ENCODE assay signal across 22 mouse cellular contexts in the genomic region with DNA sequence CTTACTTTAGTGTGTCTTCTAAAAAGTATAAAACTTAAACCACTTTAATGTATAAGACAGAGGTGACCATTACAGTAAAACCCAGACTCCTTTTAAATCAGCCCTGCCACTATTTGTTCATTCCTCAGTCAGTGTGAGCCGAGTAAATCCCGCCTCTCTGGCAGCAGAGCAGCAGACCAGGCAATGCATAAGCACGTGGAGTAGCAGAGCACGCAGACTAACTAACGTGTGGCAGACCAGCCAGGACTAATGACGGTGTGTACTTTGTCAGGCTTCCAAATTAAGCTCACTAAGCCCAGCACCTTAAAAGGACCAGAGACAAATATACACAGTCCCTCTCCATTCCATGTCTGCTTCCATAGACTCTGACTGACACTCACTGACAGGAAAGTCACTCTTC. TPM values are rescaled to one million over a fixed set of nuclear protein-coding genes. Genes with fewer than 3 reads are reported as not detected.
DNase-seq lines count a peak whose midpoint lies in the region; ATAC-seq and TF ChIP-seq lines count a peak whose summit lies in the region.
"Had no signal": no experiment of that assay in that cellular context is flagged by ENCODE, and none has a peak within 500 bp of the region (broad histone marks: within the 10 kb centered on the region; RNA-seq: fewer than 3 reads in every experiment).

No protein-coding gene starts in this region.

- TF ChIP-seq CTCF in stomach, postnatal 0 days (IDR thresholded peaks at IDR 0.05; ENCODE audit: low read depth), result no peak
- no peak for TF ChIP-seq CTCF in left cerebral cortex, adult 2 months (IDR thresholded peaks at IDR 0.05)

- H3K4me2 ChIP-seq in heart, embryonic 15.5 days, result no peak overlapping the region
- H3K4me2 ChIP-seq in heart, embryonic 11.5 days, result no peak overlapping the region
- H3K4me2 ChIP-seq in liver, embryonic 16.5 days (ENCODE audit: low read depth, low read length), result no peak overlapping the region
- no peak overlapping the region for H3K4me2 ChIP-seq in liver, embryonic 11.5 days
- H3K4me2 ChIP-seq in stomach, postnatal 0 days (replicated peaks; ENCODE audit: low read depth), result no peak overlapping the region
- H3K4me2 ChIP-seq: heart, embryonic 13.5 days; lung, embryonic 15.5 days; midbrain, embryonic 12.5 days; stomach, embryonic 15.5 days had no signal

- H3K9me3 ChIP-seq in heart, embryonic 15.5 days (replicated peaks), result no peaks in the 10 kb centered on the region
- no peaks in the 10 kb centered on the region for H3K9me3 ChIP-seq in heart, embryonic 11.5 days (replicated peaks; ENCODE audit: control insufficient read depth, low read length)
- no peaks in the 10 kb centered on the region for H3K9me3 ChIP-seq in liver, embryonic 16.5 days (replicated peaks; ENCODE audit: control insufficient read depth, low read length)
- no peaks in the 10 kb centered on the region for H3K9me3 ChIP-seq in liver, embryonic 11.5 days (ENCODE audit: control insufficient read depth, low read length)
- H3K9me3 ChIP-seq in stomach, postnatal 0 days (ENCODE audit: control insufficient read depth, low read length), result no peaks in the 10 kb centered on the region
- H3K9me3 ChIP-seq: heart, embryonic 13.5 days; limb, embryonic 10.5 days; lung, embryonic 15.5 days; midbrain, embryonic 12.5 days; stomach, embryonic 15.5 days had no signal

- peak; percentile 77 for ATAC-seq in heart, embryonic 15.5 days (replicated peaks; ENCODE audit: insufficient number of reproducible peaks, insufficient read depth, low FRiP score, low read depth)
- ATAC-seq in heart, embryonic 11.5 days (replicated peaks; ENCODE audit: insufficient number of reproducible peaks, low FRiP score, low TSS enrichment), result no peak
- peak; percentile 69; the same call in 1 of the 2 replicates for ATAC-seq in liver, embryonic 16.5 days (ENCODE audit: low read depth)
- ATAC-seq in liver, embryonic 11.5 days (replicated peaks; ENCODE audit: low FRiP score), result no peak
- ATAC-seq in stomach, postnatal 0 days (ENCODE audit: low FRiP score, low TSS enrichment), result no peak
- ATAC-seq: activated CD4-positive, CD25-positive, alpha-beta regulatory T cell, adult 4 months; hindbrain, embryonic 16.5 days had no signal

- peaks cover 44% of the 10 kb centered on the region for H3K36me3 ChIP-seq in heart, embryonic 15.5 days
- H3K36me3 ChIP-seq in heart, embryonic 11.5 days (ENCODE audit: control insufficient read depth, insufficient read depth, low read length), result peaks cover 7% of the 10 kb centered on the region
- H3K36me3 ChIP-seq in liver, embryonic 16.5 days (ENCODE audit: control insufficient read depth, insufficient read depth), result peaks cover 11% of the 10 kb centered on the region
- H3K36me3 ChIP-seq in liver, embryonic 11.5 days (ENCODE audit: control insufficient read depth, insufficient read depth, low read length), result peaks cover 7% of the 10 kb centered on the region; the same call in 1 of the 2 replicates
- peaks cover 6% of the 10 kb centered on the region; the same call in 1 of the 2 replicates for H3K36me3 ChIP-seq in stomach, postnatal 0 days (ENCODE audit: control insufficient read depth, insufficient read depth, low read length)

- H3K4me1 ChIP-seq in heart, embryonic 15.5 days (replicated peaks), result no peaks in the 10 kb centered on the region
- H3K4me1 ChIP-seq in heart, embryonic 11.5 days (ENCODE audit: control insufficient read depth, insufficient read depth, low read length), result no peaks in the 10 kb centered on the region
- H3K4me1 ChIP-seq in liver, embryonic 16.5 days (ENCODE audit: control insufficient read depth, low read depth, low read length), result peaks cover 4% of the 10 kb centered on the region
- H3K4me1 ChIP-seq in liver, embryonic 11.5 days (replicated peaks; ENCODE audit: control insufficient read depth, insufficient read depth, low read length), result no peaks in the 10 kb centered on the region
- H3K4me1 ChIP-seq in stomach, postnatal 0 days (replicated peaks; ENCODE audit: control insufficient read depth, insufficient read depth), result no peaks in the 10 kb centered on the region
- H3K4me1 ChIP-seq: heart, embryonic 13.5 days; limb, embryonic 10.5 days; lung, embryonic 15.5 days; midbrain, embryonic 12.5 days; stomach, embryonic 15.5 days had no signal

- 48% methylated on average over 6 of the region's 6 CpGs for WGBS in heart, embryonic 15.5 days
- WGBS in heart, embryonic 11.5 days (ENCODE audit: insufficient replicate concordance), result 65% methylated on average over 6 of the region's 6 CpGs
- 67% methylated on average over 6 of the region's 6 CpGs for WGBS in liver, embryonic 16.5 days (ENCODE audit: insufficient replicate concordance)
- WGBS in liver, embryonic 11.5 days, result 77% methylated on average over 6 of the region's 6 CpGs
- 38% methylated on average over 6 of the region's 6 CpGs for WGBS in stomach, postnatal 0 days

- intact Hi-C loops in left cerebral cortex, adult 2 months (cut with DNase I), result no loop called here

- peak overlapping the region; percentile 42; the same call in 1 of the 2 replicates for H3K27ac ChIP-seq in heart, embryonic 15.5 days
- H3K27ac ChIP-seq in heart, embryonic 11.5 days (ENCODE audit: low read depth, low read length), result no peak overlapping the region
- H3K27ac ChIP-seq in liver, embryonic 16.5 days (ENCODE audit: low read length), result no peak overlapping the region
- H3K27ac ChIP-seq in liver, embryonic 11.5 days (ENCODE audit: low read depth, low read length), result no peak overlapping the region
- H3K27ac ChIP-seq in stomach, postnatal 0 days (replicated peaks), result no peak overlapping the region
- no peak overlapping the region for H3K27ac ChIP-seq in left cerebral cortex, adult 2 months
- H3K27ac ChIP-seq: heart, embryonic 13.5 days; limb, embryonic 10.5 days; lung, embryonic 15.5 days; midbrain, embryonic 12.5 days; stomach, embryonic 15.5 days had no signal

- TF ChIP-seq EP300 in stomach, postnatal 0 days (optimal IDR thresholded peaks at IDR 0.05), result no peak

- no peaks in the 10 kb centered on the region for H3K27me3 ChIP-seq in heart, embryonic 15.5 days
- no peaks in the 10 kb centered on the region for H3K27me3 ChIP-seq in heart, embryonic 11.5 days (ENCODE audit: control insufficient read depth, insufficient read depth, low read length)
- no peaks in the 10 kb centered on the region for H3K27me3 ChIP-seq in liver, embryonic 16.5 days (ENCODE audit: control insufficient read depth, insufficient read depth, low read depth, low read length)
- H3K27me3 ChIP-seq in liver, embryonic 11.5 days (replicated peaks; ENCODE audit: control insufficient read depth, insufficient read depth, low read length), result no peaks in the 10 kb centered on the region
- no peaks in the 10 kb centered on the region for H3K27me3 ChIP-seq in stomach, postnatal 0 days (ENCODE audit: control insufficient read depth, insufficient read depth, low read length)
- H3K27me3 ChIP-seq: heart, embryonic 13.5 days; lung, embryonic 15.5 days; midbrain, embryonic 12.5 days; stomach, embryonic 15.5 days had no signal

- no peak for DNase-seq in liver, embryonic 11.5 days (ENCODE audit: low spot score)
- peak; percentile 30 for DNase-seq in kidney, adult 9 months
- DNase-seq in stomach, postnatal 0 days (ENCODE audit: low spot score), result peak; percentile 39
- DNase-seq in left cerebral cortex, adult 2 months (ENCODE audit: extremely low spot score in 1 of 2, low spot score in 2 of 2), result no peak
- DNase-seq in embryo, embryonic 11 days, result no peak
- DNase-seq: adrenal gland, postnatal 36 days; cerebellum, postnatal 25 days; gastrocnemius, postnatal 10 days; layer of hippocampus, postnatal 36 days; spleen, adult 18-20 months; thymus, postnatal 14 days had no signal

- H3K4me3 ChIP-seq in heart, embryonic 15.5 days, result no peak overlapping the region
- no peak overlapping the region for H3K4me3 ChIP-seq in heart, embryonic 11.5 days (ENCODE audit: low read depth, low read length)
- H3K4me3 ChIP-seq in liver, embryonic 16.5 days (ENCODE audit: low read depth, low read length), result no peak overlapping the region
- no peak overlapping the region for H3K4me3 ChIP-seq in liver, embryonic 11.5 days (ENCODE audit: low read depth, low read length)
- no peak overlapping the region for H3K4me3 ChIP-seq in stomach, postnatal 0 days (ENCODE audit: low read depth, low read length)
- no peak overlapping the region for H3K4me3 ChIP-seq in left cerebral cortex, adult 2 months
- H3K4me3 ChIP-seq: heart, embryonic 13.5 days; limb, embryonic 10.5 days; lung, embryonic 15.5 days; midbrain, embryonic 12.5 days; myocyte; stomach, embryonic 15.5 days had no signal

- H3K9ac ChIP-seq in heart, embryonic 15.5 days, result no peak overlapping the region
- H3K9ac ChIP-seq in heart, embryonic 11.5 days (ENCODE audit: low read depth, low read length), result no peak overlapping the region
- H3K9ac ChIP-seq in liver, embryonic 16.5 days (ENCODE audit: low read depth, low read length), result 0 out of 2 replicates have a peak overlapping the region, but pooled peaks have one; percentile 6
- H3K9ac ChIP-seq in liver, embryonic 11.5 days (ENCODE audit: low read depth, low read length), result no peak overlapping the region
- H3K9ac ChIP-seq in stomach, postnatal 0 days (ENCODE audit: low read length), result no peak overlapping the region
- H3K9ac ChIP-seq: heart, embryonic 13.5 days; lung, embryonic 15.5 days; midbrain, embryonic 12.5 days; stomach, embryonic 15.5 days had no signal

RNA-seq across cellular contexts. Expression of a gene that starts 8.8 kb away (rescaled TPM):
- 38.7 and 41.8 TPM in 2 replicates for polyA plus RNA-seq in heart, embryonic 15.5 days (2015; fragmentation: Nextera tagmentation; extraction: Ambion mirVana)
- 54.4 and 58.4 TPM in 2 replicates for polyA plus RNA-seq in heart, embryonic 11.5 days (2014; fragmentation: Nextera tagmentation; extraction: Ambion mirVana)
- 41.6 and 44.0 TPM in 2 replicates for polyA plus RNA-seq in liver, embryonic 16.5 days (2015; fragmentation: Nextera tagmentation; extraction: Ambion mirVana)
- polyA plus RNA-seq in liver, embryonic 11.5 days (2014; fragmentation: Nextera tagmentation; extraction: Ambion mirVana), result 54.1 and 54.6 TPM in 2 replicates
- polyA plus RNA-seq in stomach, postnatal 0 days (2015; fragmentation: Nextera tagmentation; extraction: Ambion mirVana), result 34.5 and 36.9 TPM in 2 replicates
- total RNA-seq in left cerebral cortex, adult 2 months (2021), result 10 to 100 TPM; 45.7 to 50.1 TPM

RNA-seq across cellular contexts. Expression of a gene that starts 57.3 kb away (rescaled TPM):
- polyA plus RNA-seq in heart, embryonic 15.5 days (2015; fragmentation: Nextera tagmentation; extraction: Ambion mirVana), result 45.1 and 58.7 TPM in 2 replicates
- polyA plus RNA-seq in heart, embryonic 11.5 days (2014; fragmentation: Nextera tagmentation; extraction: Ambion mirVana), result 60.4 and 64.4 TPM in 2 replicates
- polyA plus RNA-seq in liver, embryonic 16.5 days (2015; fragmentation: Nextera tagmentation; extraction: Ambion mirVana), result 46.0 and 49.5 TPM in 2 replicates
- 74.4 and 76.3 TPM in 2 replicates for polyA plus RNA-seq in liver, embryonic 11.5 days (2014; fragmentation: Nextera tagmentation; extraction: Ambion mirVana)
- 29.5 and 30.5 TPM in 2 replicates for polyA plus RNA-seq in stomach, postnatal 0 days (2015; fragmentation: Nextera tagmentation; extraction: Ambion mirVana)
- total RNA-seq in left cerebral cortex, adult 2 months (2021), result 10 to 100 TPM; 82.0 to 97.8 TPM

Comparison
In these comparisons a context has a peak if more than half of its experiments do, and no peak if none do; other contexts are left out.
1. ATAC-seq: peak in heart, embryonic 15.5 days (single experiment) and liver, embryonic 16.5 days (single experiment); none in heart, embryonic 11.5 days (single experiment), liver, embryonic 11.5 days (single experiment) and stomach, postnatal 0 days (single experiment).
2. DNase-seq: peak in kidney, adult 9 months (single experiment) and stomach, postnatal 0 days (single experiment); none in liver, embryonic 11.5 days (single experiment), left cerebral cortex, adult 2 months (0 of 2) and embryo, embryonic 11 days (single experiment).